Mouse (Mus musculus) spleen, postnatal 14 days (tissue): ENCODE results near the gene 4930502E18Rik.
A peak's percentile ranks its signal among the peaks of the same experiment; 100 is the strongest.
"Not testable (repeated sequence)": the region's sequence is repeated elsewhere in the genome, so short reads cannot be mapped to it uniquely, and the experiment has no call there.

Source experiments
- DNase-seq, 2 experiments: peaks; one replicate each; pipeline ENCODE4 v3.0.0; 2021 to 2022; ENCODE audit warnings: low spot score in 2 of 2

4930502E18Rik gene

GRCm38 (mm10) chrX:53724596-53724995 is at the start of gene 4930502E18Rik:
4930502E18Rik (plus strand) TSS chrX:53724826.
- DNase-seq = no peak

GRCm38 (mm10) chrX:53676943-53677342 is 47.7 kb upstream of the 4930502E18Rik start:
- peak; percentile 13 to 30 for DNase-seq

- not testable (repeated sequence) for DNase-seq
Observed at GRCm38 (mm10) chrX:53682650-53683049, 42.0 kb upstream of the 4930502E18Rik start.

- not testable (repeated sequence) for DNase-seq
Observed at GRCm38 (mm10) chrX:53684676-53685075, 40.0 kb upstream of the 4930502E18Rik start.

- no peak for DNase-seq
Observed at GRCm38 (mm10) chrX:53692065-53692464, 32.6 kb upstream of the 4930502E18Rik start.

GRCm38 (mm10) chrX:53693141-53693540 is 31.5 kb upstream of the 4930502E18Rik start:
- DNase-seq = no peak

GRCm38 (mm10) chrX:53694008-53694777 is 30.4 kb upstream of the 4930502E18Rik start:
- DNase-seq = no peak

- DNase-seq = no peak
Observed at GRCm38 (mm10) chrX:53699225-53699624, 25.4 kb upstream of the 4930502E18Rik start.

- DNase-seq = no peak
Observed at GRCm38 (mm10) chrX:53702673-53703072, 22.0 kb upstream of the 4930502E18Rik start.

- DNase-seq = no peak
Observed at GRCm38 (mm10) chrX:53715942-53716322, 8.7 kb upstream of the 4930502E18Rik start.

GRCm38 (mm10) chrX:53716323-53717182 is 8.1 kb upstream of the 4930502E18Rik start:
- no peak for DNase-seq

- no peak for DNase-seq
Observed at GRCm38 (mm10) chrX:53728967-53729366, 4.3 kb downstream of the 4930502E18Rik start.

- no peak for DNase-seq
Observed at GRCm38 (mm10) chrX:53752851-53753250, 28.2 kb downstream of the 4930502E18Rik start.

GRCm38 (mm10) chrX:53757736-53758135 is 33.1 kb downstream of the 4930502E18Rik start, which contains the start of gene 1700013H16Rik:
1700013H16Rik (minus strand) TSS chrX:53757831.
- DNase-seq = no peak

GRCm38 (mm10) chrX:53776276-53776675 is 51.6 kb downstream of the 4930502E18Rik start, which contains the start of gene Zfp36l3:
Zfp36l3 (minus strand) TSS chrX:53776394.
- DNase-seq = no peak
